Mouse (Mus musculus) CH12.LX (cell line): ENCODE data around the gene Bche.
A peak's percentile ranks its signal among the peaks of the same experiment; 100 is the strongest.

ENCODE experiments used
- CTCF ChIP-seq, 2 experiments: IDR thresholded peaks in 1 of 2; conservative IDR thresholded peaks in 1 of 2; 2 replicates each; pipeline ENCODE4 v1.5.1; 2011 to 2012; ENCODE audit warnings: low read depth in 2 of 2, low read length in 2 of 2, improper control_type of control experiment in 1 of 2, inconsistent platforms in 1 of 2, mild to moderate bottlenecking in 1 of 2, moderate library complexity in 1 of 2
- EP300 ChIP-seq: IDR thresholded peaks from 2 replicates; pipeline ENCODE4 v1.6.1; 2011; ENCODE audit warnings: low read length, improper control_type of control experiment
- ETS1 ChIP-seq: conservative IDR thresholded peaks from 2 replicates; pipeline ENCODE4 v1.6.1; 2012; ENCODE audit warnings: low read depth, mild to moderate bottlenecking, inconsistent platforms, low read length, improper control_type of control experiment, moderate library complexity
- MAZ ChIP-seq: IDR thresholded peaks from 2 replicates; pipeline ENCODE4 v1.6.1; 2012; ENCODE audit warnings: low read depth, mild to moderate bottlenecking, inconsistent platforms, low read length, improper control_type of control experiment, moderate library complexity
- MEF2A ChIP-seq: IDR thresholded peaks from 2 replicates; pipeline ENCODE4 v1.6.1; 2014; ENCODE audit warnings: low read depth, mild to moderate bottlenecking, inconsistent platforms, low read length, improper control_type of control experiment, borderline replicate concordance
- MYC ChIP-seq: IDR thresholded peaks from 2 replicates; pipeline ENCODE4 v1.6.1; 2011; ENCODE audit warnings: low read depth, mild to moderate bottlenecking, improper control_type of control experiment, low read length
- RAD21 ChIP-seq: IDR thresholded peaks from 2 replicates; pipeline ENCODE4 v1.6.1; 2011; ENCODE audit warnings: low read depth, mild to moderate bottlenecking, low read length, improper control_type of control experiment, moderate library complexity
- TBP ChIP-seq: conservative IDR thresholded peaks from 2 replicates; pipeline ENCODE4 v1.6.1; 2011; ENCODE audit warnings: low read depth, low read length, improper control_type of control experiment
- TCF12 ChIP-seq: IDR thresholded peaks from 2 replicates; pipeline ENCODE4 v1.6.1; 2014; ENCODE audit warnings: low read depth, mild to moderate bottlenecking, inconsistent platforms, low read length, improper control_type of control experiment
- ZKSCAN1 ChIP-seq: IDR thresholded peaks from 2 replicates; pipeline ENCODE4 v1.6.1; 2012; ENCODE audit warnings: low read depth, inconsistent platforms, low read length, improper control_type of control experiment, borderline replicate concordance

DNA sequence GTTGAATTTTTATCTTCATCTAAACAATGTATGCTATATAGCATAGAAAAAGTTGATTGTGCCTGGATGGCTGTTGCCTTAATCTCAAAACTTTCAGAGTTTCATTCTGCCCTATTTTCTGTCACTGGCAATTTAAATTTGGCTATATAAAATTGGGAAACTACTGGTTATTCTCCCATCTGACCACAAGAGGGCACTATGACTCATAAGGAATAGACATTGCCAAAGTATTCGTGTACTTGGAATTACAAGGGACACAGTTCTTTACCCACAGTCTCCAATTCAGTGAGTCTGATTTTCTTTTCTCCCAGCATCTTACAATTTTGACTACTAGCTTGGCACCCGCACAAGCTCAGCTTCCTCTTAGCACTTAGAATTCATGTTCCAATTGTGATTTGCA is 23.5 kb upstream of the Bche start:
- peak in 1 of 2 experiments; percentile 13; a peak in 1 of 4 replicates for TF ChIP-seq CTCF (conservative IDR thresholded peaks at IDR 0.05 in 1 of 2, IDR thresholded peaks at IDR 0.05 in 1 of 2; ENCODE audit: low read depth in 2 of 2, low read length in 2 of 2)
- no peak for TF ChIP-seq RAD21
- TF ChIP-seq MEF2A = no peak
- no peak for TF ChIP-seq EP300
- no peak for TF ChIP-seq MAZ
- TF ChIP-seq ETS1 = no peak
- TF ChIP-seq TCF12 = no peak
- no peak for TF ChIP-seq ZKSCAN1
- no peak for TF ChIP-seq MYC
- no peak for TF ChIP-seq TBP
